Mouse (Mus musculus): ENCODE measurements around the gene Scgb1b11.
"Not testable (repeated sequence)": the region's sequence is repeated elsewhere in the genome, so short reads cannot be mapped to it uniquely, and the experiment has no call there.

Scgb1b11 gene

DNA sequence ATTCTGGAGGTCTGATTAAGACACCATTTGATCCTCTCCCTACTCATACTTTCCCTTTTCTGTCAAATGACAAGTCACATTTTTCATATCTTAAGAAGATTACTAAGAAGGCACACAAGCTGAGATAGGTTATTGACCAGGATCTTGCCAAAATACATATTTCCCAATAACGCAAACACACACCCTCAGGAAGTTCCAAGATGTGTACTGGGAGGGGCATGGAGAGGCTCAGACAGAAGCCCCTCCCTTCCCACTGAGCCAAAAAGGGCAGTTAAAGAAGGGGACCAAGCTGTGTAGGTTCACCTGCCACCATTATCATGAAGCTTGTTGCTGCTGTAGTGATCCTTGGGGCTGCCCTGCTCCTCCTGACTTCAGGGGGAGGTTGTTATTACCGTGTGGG lies at the start of gene Scgb1b11:
TSS of gene Scgb1b11 (plus strand) at position 301 of the 400 bp plus-strand sequence.
- DNase-seq: not testable (repeated sequence)

DNA sequence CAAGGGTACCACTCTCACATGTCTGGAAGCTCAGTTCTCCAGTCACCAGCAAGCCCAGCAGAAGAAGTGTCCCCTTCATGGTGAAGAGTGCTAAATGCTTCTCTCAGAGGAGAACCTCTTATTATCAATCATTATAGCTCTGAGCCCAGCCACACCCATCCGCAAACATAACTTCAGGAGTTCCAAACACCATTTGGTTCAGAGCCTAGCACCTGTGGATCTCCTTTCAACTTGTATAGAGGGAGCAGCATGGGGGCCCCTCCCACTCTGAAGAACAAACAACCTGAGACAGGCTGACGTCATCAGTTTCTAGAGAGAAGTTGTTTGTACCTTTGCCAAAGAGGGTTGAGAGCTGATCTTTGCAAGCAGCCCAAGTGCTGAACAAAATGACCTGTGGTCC lies 11.6 kb upstream of the Scgb1b11 start, which contains the start of gene Scgb2b11:
TSS of gene Scgb2b11 (minus strand) at position 101 of the 400 bp plus-strand sequence.
- not testable (repeated sequence) for DNase-seq

Data from right cerebral cortex, postnatal 25 days (tissue).